Mouse (Mus musculus) heart, postnatal 10 days (tissue): ENCODE data around the gene Arrb2. TPM values are rescaled to one million over a fixed set of nuclear protein-coding genes. Genes with fewer than 3 reads are reported as not detected.

Experiments
- DNase-seq, 2 experiments: peaks; one replicate each; pipeline ENCODE4 v3.0.0; 2021
- intact Hi-C: fragments of 180-260 bp; cut with DNase I; formaldehyde crosslinking; loops from one replicate; pipeline ENCODE4 v1.15.1; 2025
- microRNA-seq, 2 experiments: library from miRNA; unstranded; fragments of <30 nt; microRNA quantifications; one replicate each; pipeline ENCODE4 v1.2.0; 2022
- total RNA-seq, 2 experiments: library from RNA; stranded (reverse); gene quantifications; 2 replicates each; pipeline ENCODE4 v1.2.3; 2021

Gene Arrb2
- total RNA-seq, 2 experiments from 2014 or later, result 13.0 to 15.1 TPM

DNA sequence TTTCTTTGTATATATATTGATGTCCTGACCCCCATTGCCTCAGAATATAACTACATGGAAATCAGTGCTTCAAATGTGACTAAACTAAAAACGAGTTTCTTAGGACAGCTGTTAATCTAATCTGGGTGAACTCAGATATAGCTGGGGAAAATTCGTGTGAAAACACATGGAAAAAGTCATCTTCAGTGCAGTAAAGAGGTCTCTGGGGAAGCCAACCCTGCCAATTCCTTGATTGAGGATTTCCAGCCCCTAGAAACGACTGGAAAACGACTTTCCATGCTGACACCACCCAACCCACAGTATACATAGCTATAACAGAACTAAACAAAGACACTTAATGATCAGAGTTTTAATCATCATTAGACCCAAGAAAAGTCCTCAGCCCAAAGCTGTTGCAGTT lies 55.4 kb downstream of the Arrb2 start:
- peak; percentile 57 to 66 for DNase-seq
- intact Hi-C loops, result no loop called here

DNA sequence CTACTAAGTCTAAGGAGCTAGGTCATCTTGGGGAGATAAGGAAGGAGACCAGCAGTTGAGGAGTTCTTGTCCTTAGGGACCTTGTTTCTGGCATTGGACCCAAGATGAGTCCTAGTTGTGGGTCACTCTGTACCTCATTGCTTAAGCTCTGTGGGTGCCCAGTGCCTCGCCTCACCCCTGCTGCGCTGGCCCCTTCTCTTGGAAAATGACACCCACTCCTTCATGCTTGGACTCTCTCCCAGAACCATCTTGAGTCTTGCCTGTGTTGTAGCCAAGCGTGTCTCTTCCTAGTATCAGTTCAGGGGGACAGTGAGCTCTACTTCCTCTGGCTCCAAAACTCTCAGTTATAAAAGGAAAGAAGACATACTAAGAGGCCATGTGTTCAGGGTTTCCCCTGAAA lies 56.7 kb downstream of the Arrb2 start:
- intact Hi-C loops, result no loop called here
- DNase-seq, result peak in 1 of 2 experiments; percentile 33

DNA sequence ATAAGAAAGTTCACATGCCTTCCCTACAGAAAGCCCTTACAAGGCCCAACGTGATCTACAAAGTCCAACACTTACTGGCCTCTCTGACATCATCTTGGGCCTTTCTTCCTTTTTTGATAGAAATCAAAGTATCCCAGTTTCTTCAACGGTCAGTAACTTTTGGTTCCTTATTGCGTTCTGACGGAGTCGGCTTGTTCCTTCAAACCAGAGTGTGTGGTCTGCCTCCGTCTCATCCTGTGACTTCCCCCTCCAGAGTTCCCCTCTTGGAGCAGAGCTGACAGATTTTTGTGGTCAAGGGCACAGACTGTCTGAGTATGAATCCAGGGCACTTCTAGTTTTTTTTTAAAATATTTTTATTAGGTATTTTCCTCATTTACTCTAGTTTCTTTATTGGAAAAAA lies 57.2 kb downstream of the Arrb2 start:
- intact Hi-C loops, result no loop called here

More for the DNA sequence above, 57.2 kb downstream of the Arrb2 start:
- DNase-seq, result no peak

Small RNAs within 50 kb of the gene (microRNA-seq; reads per million reads assigned to microRNA genes)
- 0 to 0.70 reads per million in 2 experiments for gene Mir7115

Other genes starting within 250 kb of the Arrb2 start
- gene Slc16a11, start 219.9 kb upstream of the Arrb2 start, total RNA-seq, result under 1 TPM; 0.20 to 0.91 TPM
- gene Slc16a13, start 211.6 kb upstream of the Arrb2 start, total RNA-seq, result 1 to 10 TPM; 5.2 to 6.8 TPM
- 10 to 100 TPM; 54.7 to 55.5 TPM for gene Bcl6b, start 202.8 kb upstream of the Arrb2 start, total RNA-seq
- 10 to 100 TPM; 54.8 to 60.8 TPM for gene 0610010K14Rik, start 194.7 kb upstream of the Arrb2 start, total RNA-seq
- gene Gm21988, start 192.8 kb upstream of the Arrb2 start, total RNA-seq, result 1 to 10 TPM; 3.3 to 3.4 TPM
- 100 to 1,000 TPM in 1 of 2 experiments, 10 to 100 TPM in 1; 96.4 to 102 TPM for gene Rnasek, start 192.8 kb upstream of the Arrb2 start, total RNA-seq
- gene Alox12, start 177.3 kb upstream of the Arrb2 start, total RNA-seq, result 1 to 10 TPM; 3.4 to 5.2 TPM
- not detected for gene Alox12e, start 110.0 kb upstream of the Arrb2 start, total RNA-seq
- gene Alox15, start 80.6 kb upstream of the Arrb2 start, total RNA-seq, result 1 to 10 TPM in 1 of 2 experiments, under 1 TPM in 1; 0.34 to 3.2 TPM
- 10 to 100 TPM; 22.3 to 26.1 TPM for gene Pelp1, start 22.6 kb upstream of the Arrb2 start, total RNA-seq
- 10 to 100 TPM in 1 of 2 experiments, 1 to 10 TPM in 1; 8.2 to 13.4 TPM for gene Med11, start 19.3 kb downstream of the Arrb2 start, total RNA-seq
- gene Zmynd15, start 26.8 kb downstream of the Arrb2 start, total RNA-seq, result 1 to 10 TPM; 1.4 to 2.1 TPM
- 1 to 10 TPM; 7.2 to 7.7 TPM for gene Cxcl16, start 27.3 kb downstream of the Arrb2 start, total RNA-seq
- gene Tm4sf5, start 72.6 kb downstream of the Arrb2 start, total RNA-seq, result 1 to 10 TPM in 1 of 2 experiments, under 1 TPM in 1; 0.89 to 1.4 TPM
- not detected for gene Vmo1, start 82.0 kb downstream of the Arrb2 start, total RNA-seq
- not detected for gene Gltpd2, start 86.6 kb downstream of the Arrb2 start, total RNA-seq
- 100 to 1,000 TPM; 264 to 266 TPM for gene Psmb6, start 92.7 kb downstream of the Arrb2 start, total RNA-seq
- not detected for gene Gm40193, start 100.3 kb downstream of the Arrb2 start, total RNA-seq
- gene Pld2, start 107.4 kb downstream of the Arrb2 start, total RNA-seq, result 10 to 100 TPM in 1 of 2 experiments, 1 to 10 TPM in 1; 8.9 to 10.8 TPM
- gene Mink1, start 130.2 kb downstream of the Arrb2 start, total RNA-seq, result 10 to 100 TPM; 40.4 to 43.3 TPM
- gene 4930544D05Rik, start 183.2 kb downstream of the Arrb2 start, total RNA-seq, result not detected
- gene Chrne, start 186.6 kb downstream of the Arrb2 start, total RNA-seq, result not detected
- under 1 TPM; 0.17 to 0.43 TPM for gene Gp1ba, start 206.5 kb downstream of the Arrb2 start, total RNA-seq
- 10 to 100 TPM; 50.2 to 50.4 TPM for gene Rnf167, start 214.6 kb downstream of the Arrb2 start, total RNA-seq
- 100 to 1,000 TPM; 378 to 381 TPM for gene Slc25a11, start 214.8 kb downstream of the Arrb2 start, total RNA-seq
- gene Pfn1, start 222.0 kb downstream of the Arrb2 start, total RNA-seq, result 100 to 1,000 TPM; 456 to 499 TPM
- 1,000 to 10,000 TPM; 1,599 to 1,711 TPM for gene Eno3, start 224.6 kb downstream of the Arrb2 start, total RNA-seq
- 10 to 100 TPM; 86.0 to 88.2 TPM for gene Spag7, start 236.8 kb downstream of the Arrb2 start, total RNA-seq